Mouse (Mus musculus) cerebellum, postnatal 25 days (tissue): Measurements from ENCODE around the gene Fam24b.

Source experiments
- DNase-seq, 2 experiments: peaks; one replicate each; pipeline ENCODE4 v3.0.0; 2021; ENCODE audit warnings: mixed read lengths in 2 of 2

Gene Fam24b

DNA sequence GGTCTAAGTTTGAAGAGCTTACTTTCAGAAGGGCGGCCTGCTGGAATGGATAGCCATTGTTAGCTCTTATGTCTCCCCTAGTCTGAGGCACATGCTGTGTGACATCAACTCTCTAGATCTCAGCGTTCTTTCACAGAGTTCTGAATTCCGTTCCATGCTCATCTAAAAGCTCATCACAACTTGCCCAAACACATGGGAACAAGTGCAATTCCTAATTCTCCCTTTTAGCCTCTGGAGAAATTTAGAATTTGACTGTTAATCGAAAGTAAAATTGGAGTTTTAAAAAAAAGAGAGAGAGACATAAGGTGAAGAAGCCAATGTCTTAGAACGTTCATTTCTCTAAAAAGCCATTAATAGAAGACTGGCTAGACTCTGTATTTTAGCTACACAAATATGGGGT lies at the start of gene Fam24b:
Fam24b (minus strand) TSS at position 101 of the 400 bp plus-strand sequence.
- no peak for DNase-seq

DNA sequence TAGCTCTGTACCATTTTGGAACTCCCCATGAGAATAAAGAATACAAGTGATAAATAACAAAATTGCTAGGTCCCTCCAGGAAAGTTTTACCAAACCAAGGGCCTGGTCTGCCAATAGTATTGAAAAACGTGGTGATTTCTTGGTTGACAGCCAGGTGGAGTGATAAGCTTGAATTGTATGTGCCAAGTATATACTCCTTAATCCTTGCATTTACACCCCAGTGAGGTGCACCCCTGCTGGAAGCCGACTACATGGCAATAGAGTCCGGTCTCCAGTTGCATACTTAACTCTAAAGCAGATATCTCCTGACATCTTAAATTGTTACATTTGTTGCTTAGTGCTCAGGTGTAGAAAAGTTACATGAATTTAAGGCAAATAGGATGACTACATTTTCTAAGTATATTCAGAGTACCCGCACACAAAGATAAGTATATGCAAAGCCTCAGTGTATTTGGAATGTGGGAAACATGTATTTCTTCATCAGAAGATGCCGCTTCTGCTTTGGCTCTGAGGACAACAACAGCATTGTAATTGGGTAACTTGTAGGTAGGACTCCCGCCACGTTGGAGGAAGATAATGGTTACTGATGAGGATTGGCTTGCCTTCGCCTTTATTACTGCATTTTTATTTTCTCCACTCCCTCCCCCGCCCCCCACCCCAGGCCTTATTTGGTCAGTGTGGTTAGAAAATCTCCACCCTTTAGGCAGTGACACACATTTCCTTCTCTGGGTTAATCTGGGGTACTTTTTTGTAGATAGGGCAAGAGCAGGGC lies 42.8 kb upstream of the Fam24b start:
- no peak for DNase-seq

- DNase-seq, result no peak
Observed at GRCm38 (mm10) chr7:131371470-131371860, 42.1 kb upstream of the Fam24b start.

DNA sequence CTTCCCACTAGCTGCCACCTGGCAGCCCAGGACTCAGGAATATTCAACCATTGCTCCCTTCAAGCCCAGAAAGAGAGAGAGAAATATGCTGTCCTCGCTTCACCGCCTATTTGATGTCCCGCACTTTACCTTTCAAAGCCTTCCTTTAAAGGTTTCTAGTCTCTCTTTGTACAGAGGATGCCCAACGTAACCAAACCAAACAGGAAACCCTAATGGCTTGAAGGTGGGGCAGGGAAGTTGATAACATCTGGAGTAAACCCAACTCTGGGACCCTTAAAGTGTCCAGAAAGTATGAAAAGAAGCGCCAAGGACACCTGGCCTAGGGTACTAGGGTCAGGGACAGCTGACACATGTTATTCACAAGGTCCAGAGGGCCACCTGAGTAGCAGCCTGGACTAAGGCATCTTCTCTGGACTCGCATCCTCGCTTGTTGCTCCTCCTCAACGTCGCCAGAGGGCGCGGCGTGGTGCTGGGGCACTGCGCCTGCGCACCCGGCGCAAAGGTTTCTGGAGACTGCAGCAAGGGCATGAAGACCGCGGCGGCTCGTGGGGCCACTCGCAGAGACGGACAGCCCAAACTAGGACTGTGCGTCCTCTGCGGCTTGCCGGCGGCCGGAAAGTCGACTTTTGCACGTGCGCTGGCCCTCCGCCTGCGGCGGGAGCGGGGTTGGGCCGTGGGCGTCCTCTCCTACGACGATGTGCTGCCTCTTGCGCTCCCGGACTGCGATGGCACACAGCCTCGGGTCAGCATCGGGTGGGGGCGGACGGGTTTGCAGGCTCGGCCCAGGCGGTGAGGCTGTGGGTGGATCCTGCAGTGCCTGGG lies 41.5 kb upstream of the Fam24b start, which contains the start of gene Pstk:
Pstk (plus strand) TSS at position 494 of the 822 bp plus-strand sequence.
- DNase-seq, result peak; percentile 95

GRCm38 (mm10) chr7:131364131-131364530 lies 34.8 kb upstream of the Fam24b start:
- no peak for DNase-seq

- peak; percentile 95 to 97 for DNase-seq
Observed at GRCm38 (mm10) chr7:131362615-131363300, 33.4 kb upstream of the Fam24b start, which contains the start of gene 2310057M21Rik. Gene 2310057M21Rik, minus strand, starts transcription at chr7:131362759.

DNA sequence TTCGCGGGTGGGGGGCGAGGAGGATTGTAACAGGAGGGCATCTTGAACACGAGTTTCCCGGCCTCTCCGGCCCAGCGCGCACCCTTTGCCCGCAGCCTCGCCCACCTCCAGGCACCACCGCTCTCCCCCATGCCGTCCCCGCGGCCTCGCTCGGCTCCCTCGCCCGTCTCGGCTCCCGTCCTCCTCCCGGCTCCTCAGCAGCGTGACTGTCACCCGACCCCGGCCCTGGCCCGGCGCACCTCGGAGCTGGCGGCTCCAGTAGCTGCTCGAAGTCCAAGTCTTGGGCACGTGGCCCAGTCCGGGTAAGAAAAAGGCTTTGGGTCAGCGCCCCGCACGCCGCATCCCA lies 32.9 kb upstream of the Fam24b start:
- no peak for DNase-seq

GRCm38 (mm10) chr7:131356105-131356504 lies 26.8 kb upstream of the Fam24b start:
- no peak for DNase-seq

GRCm38 (mm10) chr7:131345856-131346541 lies 16.7 kb upstream of the Fam24b start:
- peak; percentile 19 to 53 for DNase-seq

DNA sequence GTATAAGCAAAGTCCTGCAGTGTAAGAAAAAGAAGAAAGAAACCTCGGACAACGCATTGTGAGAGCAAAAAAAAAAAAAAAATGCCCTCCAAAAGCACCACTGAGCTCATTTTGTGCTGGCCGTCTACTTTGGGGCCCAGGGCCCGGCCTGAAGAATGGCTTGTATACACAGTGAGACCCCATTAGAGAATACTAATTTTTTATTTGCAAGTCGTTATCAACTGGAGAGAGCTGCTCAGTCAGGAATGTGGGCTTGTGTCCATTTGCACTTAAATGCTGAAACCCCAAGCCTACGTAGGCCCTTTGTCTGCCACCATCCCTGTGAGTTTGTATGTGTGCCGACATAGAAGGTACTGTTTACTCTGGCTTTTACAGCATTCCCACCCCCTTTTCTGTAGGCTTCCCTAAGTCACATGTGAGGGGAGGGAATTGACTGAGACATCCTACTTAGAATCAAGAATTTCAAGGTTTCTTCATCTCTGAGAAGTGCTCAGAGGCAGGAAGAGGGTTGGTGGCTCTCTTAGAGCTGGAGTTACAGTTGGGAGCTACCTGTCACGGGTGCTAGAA lies 8.3 kb upstream of the Fam24b start:
- DNase-seq, result no peak

DNA sequence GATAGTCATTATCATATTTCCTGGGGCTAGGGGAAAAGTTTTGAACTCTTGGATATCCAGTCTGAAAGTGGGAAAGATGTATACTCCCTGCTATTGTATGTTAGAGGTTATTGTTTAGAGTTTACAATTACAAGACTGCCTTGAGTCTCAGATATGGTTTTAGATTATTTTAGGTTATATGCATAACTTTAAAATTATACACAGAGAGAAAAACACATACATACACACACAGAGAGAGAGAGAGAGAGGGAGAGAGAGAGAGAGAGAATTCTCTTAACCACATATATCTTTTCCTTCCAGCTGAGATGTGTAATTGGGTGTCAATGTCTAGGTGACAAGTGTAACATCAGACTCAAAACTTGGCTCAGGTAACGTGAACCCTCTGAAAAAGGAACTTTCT lies 4.2 kb upstream of the Fam24b start, which contains the start of gene Fam24a:
Fam24a (plus strand) TSS at position 301 of the 400 bp plus-strand sequence.
- no peak for DNase-seq

DNA sequence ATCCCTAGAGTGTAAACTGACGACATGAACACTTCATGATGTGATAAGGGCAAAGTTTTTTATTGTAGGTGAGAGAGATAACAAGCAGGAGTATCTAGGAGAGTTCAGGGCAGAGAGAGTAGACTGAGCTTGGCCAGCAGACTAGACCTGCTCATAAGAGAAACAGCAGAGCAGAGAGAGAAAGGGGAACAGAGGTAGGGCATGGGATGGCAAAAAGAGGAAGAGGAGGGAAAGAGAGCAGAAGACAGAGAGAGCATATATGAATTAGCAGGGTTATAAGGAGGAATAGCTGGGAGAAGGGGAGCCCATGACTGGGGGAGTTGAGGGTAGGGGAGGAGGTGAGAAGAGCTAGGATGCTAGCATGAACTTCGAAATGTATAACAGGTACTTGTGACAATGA lies 2.4 kb upstream of the Fam24b start:
- DNase-seq, result no peak

DNA sequence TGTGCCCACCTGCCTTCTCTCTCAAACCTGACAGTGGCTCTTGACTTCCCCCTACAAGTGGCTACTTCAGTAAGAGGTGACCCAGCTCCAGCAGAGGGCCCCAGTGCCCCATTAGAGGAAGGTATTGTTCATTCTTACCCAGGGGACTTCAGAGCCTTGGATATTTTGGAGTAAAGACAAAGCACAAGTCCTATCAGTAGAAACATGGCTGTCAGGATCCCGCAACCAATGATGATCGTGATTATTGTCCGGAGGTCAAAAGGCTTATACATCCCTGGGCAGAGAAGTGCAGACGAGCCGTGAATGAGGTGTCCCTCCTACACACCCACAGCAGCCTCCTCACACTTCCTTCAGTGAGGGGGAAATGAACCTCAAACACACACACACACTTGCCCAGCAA lies 2.3 kb downstream of the Fam24b start:
- DNase-seq, result no peak

DNA sequence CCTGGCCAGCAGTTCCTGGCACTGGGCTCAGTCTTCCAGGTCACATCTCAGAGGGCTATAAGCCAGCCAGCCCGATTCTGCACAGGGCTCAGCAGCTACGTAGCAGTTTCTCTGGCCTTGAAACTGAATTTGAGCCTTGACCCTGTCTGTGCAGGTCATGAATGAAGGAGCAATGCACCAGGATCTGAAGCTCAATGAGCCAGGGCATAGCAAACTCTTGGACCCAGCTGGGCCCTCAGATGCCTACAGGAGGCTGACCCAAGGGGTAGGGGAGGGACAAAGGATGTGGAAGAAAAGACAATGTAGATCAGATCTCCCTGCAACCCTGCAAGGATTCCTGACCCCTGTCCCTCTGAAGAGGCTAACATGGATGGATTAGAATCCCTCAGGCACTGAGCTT lies 7.1 kb downstream of the Fam24b start, which contains the start of gene Cuzd1:
Cuzd1 (minus strand) TSS at position 101 of the 400 bp plus-strand sequence.
- no peak for DNase-seq

DNA sequence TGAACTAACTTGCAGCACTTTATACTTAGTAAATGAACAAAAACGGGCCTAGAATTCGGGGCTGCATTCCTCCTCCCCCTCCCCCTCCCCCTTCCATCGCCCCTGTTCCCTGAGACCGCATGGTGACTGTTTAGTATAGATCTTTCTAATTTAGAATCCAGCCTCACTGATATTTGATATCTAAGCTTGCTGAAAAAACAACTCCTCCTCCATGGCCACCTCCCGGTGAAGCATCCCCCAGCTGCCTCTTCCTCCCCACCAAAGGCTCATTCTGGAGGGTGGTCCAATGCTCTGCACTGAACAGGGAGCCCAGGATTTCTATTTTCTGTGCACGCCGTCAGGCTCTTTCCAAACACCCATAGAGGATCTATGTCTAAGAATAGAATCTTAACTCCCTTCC lies 11.0 kb downstream of the Fam24b start:
- DNase-seq, result no peak

- no peak for DNase-seq
Observed at GRCm38 (mm10) chr7:131317587-131317986, 11.7 kb downstream of the Fam24b start.

DNA sequence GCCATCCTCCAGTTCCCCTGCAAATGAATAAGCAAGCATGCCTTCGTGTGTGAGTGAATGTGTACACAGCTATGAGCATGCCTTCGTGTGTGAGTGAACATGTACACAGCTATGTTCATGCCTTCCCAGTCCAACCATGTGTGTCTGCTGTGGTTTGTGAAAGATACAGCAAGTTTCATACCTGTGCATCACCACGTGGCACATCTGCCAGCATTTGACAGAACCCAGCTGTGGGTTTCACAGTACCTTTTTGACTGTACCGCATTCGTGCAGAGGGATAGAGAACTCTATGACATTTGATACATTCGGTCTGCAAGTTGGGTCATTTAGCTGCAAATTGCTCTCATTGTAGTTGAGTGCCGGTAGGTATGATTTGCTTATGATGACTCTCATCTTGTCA lies 14.8 kb downstream of the Fam24b start:
- DNase-seq, result no peak

DNA sequence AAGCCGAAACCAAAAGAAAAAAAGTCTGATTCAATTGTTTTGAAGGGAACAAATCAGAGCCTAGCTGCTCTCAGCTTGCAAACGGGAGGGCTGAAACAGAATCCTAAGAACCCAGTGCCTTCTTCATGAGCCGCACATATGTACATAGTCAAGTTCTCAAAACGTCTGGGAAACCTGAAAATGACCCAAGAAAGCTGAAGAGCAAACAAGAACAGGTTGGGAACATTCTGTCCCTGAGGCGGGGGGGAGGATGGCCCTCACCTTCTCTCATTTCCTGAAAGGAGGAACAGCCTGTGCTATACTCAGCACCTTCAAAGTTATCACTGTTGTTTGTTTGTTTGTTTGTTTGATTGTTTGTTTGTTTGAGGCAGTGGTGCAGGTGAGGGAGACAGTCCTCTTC lies 22.6 kb downstream of the Fam24b start:
- DNase-seq, result no peak

- DNase-seq, result no peak
Observed at GRCm38 (mm10) chr7:131303340-131303739, 26.0 kb downstream of the Fam24b start.

- no peak for DNase-seq
Observed at GRCm38 (mm10) chr7:131297151-131297550, 32.2 kb downstream of the Fam24b start.
